Comparison of ENCODE assay signal across 20 mouse cellular contexts in genomic region chr14:33977748-33978147, GRCm38 (mm10). TPM values are rescaled to one million over a fixed set of nuclear protein-coding genes. Genes with fewer than 3 reads are reported as not detected.
DNase-seq lines count a peak whose midpoint lies in the region; ATAC-seq lines count a peak whose summit lies in the region.
"Had no signal": no experiment of that assay in that cellular context is flagged by ENCODE, and none has a peak within 500 bp of the region (broad histone marks: within the 10 kb centered on the region; RNA-seq: fewer than 3 reads in every experiment).

No protein-coding gene starts in this region.

- H3K4me1 ChIP-seq in limb, embryonic 12.5 days (replicated peaks), result peaks cover 11% of the 10 kb centered on the region
- H3K4me1 ChIP-seq in limb, embryonic 10.5 days, result peaks cover 13% of the 10 kb centered on the region
- H3K4me1 ChIP-seq in hindbrain, embryonic 14.5 days (replicated peaks; ENCODE audit: control insufficient read depth, insufficient read depth, low read length), result peaks cover 9% of the 10 kb centered on the region; the same call in 1 of the 2 replicates
- peaks cover 14% of the 10 kb centered on the region; the same call in 1 of the 2 replicates for H3K4me1 ChIP-seq in neural tube, embryonic 15.5 days
- H3K4me1 ChIP-seq: liver, embryonic 13.5 days had no signal

- no peak overlapping the region for H3K27ac ChIP-seq in limb, embryonic 12.5 days
- no peak overlapping the region for H3K27ac ChIP-seq in limb, embryonic 10.5 days
- H3K27ac ChIP-seq in hindbrain, embryonic 14.5 days, result no peak overlapping the region
- no peak overlapping the region for H3K27ac ChIP-seq in neural tube, embryonic 15.5 days (replicated peaks)
- H3K27ac ChIP-seq: gastrocnemius, adult 2 months; heart, adult 2 months; liver, embryonic 13.5 days had no signal

- DNase-seq in cerebellum, adult 9-11 months, result peak; percentile 19
- DNase-seq in cerebellum, postnatal 25 days, result no peak
- no peak for DNase-seq in limb, embryonic 10.5 days (ENCODE audit: low spot score)
- no peak for DNase-seq in hindbrain, embryonic 14.5 days (ENCODE audit: low spot score)
- no peak for DNase-seq in thymus, postnatal 14 days
- no peak for DNase-seq in natural killer cell, adult 2 months (ENCODE audit: low spot score in 2 of 2)
- DNase-seq: gastrocnemius, adult 2 months; heart, adult 2 months; heart, postnatal 10 days; kidney, adult 18-20 months; kidney, postnatal 36 days; liver, embryonic 13.5 days; lung, postnatal 36 days; right cerebral cortex, postnatal 14 days had no signal

- no peak for ATAC-seq in limb, embryonic 12.5 days (ENCODE audit: insufficient number of reproducible peaks, insufficient read depth, low FRiP score, low TSS enrichment, low read depth)
- no peak for ATAC-seq in hindbrain, embryonic 14.5 days (ENCODE audit: low FRiP score)
- ATAC-seq in neural tube, embryonic 15.5 days (ENCODE audit: low FRiP score), result no peak
- ATAC-seq: activated CD4-positive, CD25-positive, alpha-beta regulatory T cell, adult 4 months had no signal

- no peak overlapping the region for H3K4me3 ChIP-seq in limb, embryonic 12.5 days (replicated peaks)
- H3K4me3 ChIP-seq in limb, embryonic 10.5 days, result no peak overlapping the region
- 0 out of 2 replicates have a peak overlapping the region, but pooled peaks have one; percentile 35 for H3K4me3 ChIP-seq in hindbrain, embryonic 14.5 days (replicated peaks; ENCODE audit: low read length)
- peak overlapping the region; percentile 43; the same call in 1 of the 2 replicates for H3K4me3 ChIP-seq in neural tube, embryonic 15.5 days (replicated peaks)
- H3K4me3 ChIP-seq: gastrocnemius, adult 2 months; heart, adult 2 months had no signal

- peak overlapping the region; percentile 77 for H3K4me2 ChIP-seq in limb, embryonic 12.5 days
- H3K4me2 ChIP-seq in hindbrain, embryonic 14.5 days (replicated peaks), result peak overlapping the region; percentile 74
- peak overlapping the region; percentile 77 for H3K4me2 ChIP-seq in neural tube, embryonic 15.5 days

- peaks cover 40% of the 10 kb centered on the region for H3K27me3 ChIP-seq in limb, embryonic 12.5 days
- peaks cover 37% of the 10 kb centered on the region for H3K27me3 ChIP-seq in limb, embryonic 10.5 days (ENCODE audit: low read depth, poor library complexity, severe bottlenecking)
- no peaks in the 10 kb centered on the region for H3K27me3 ChIP-seq in hindbrain, embryonic 14.5 days (ENCODE audit: control insufficient read depth, insufficient read depth, low read length)
- peaks cover 5% of the 10 kb centered on the region; the same call in 1 of the 2 replicates for H3K27me3 ChIP-seq in neural tube, embryonic 15.5 days (replicated peaks)

- H3K9ac ChIP-seq in limb, embryonic 12.5 days (replicated peaks), result no peak overlapping the region
- H3K9ac ChIP-seq in hindbrain, embryonic 14.5 days, result peak overlapping the region; percentile 35; the same call in 1 of the 2 replicates
- H3K9ac ChIP-seq in neural tube, embryonic 15.5 days (replicated peaks), result no peak overlapping the region
- H3K9ac ChIP-seq: liver, embryonic 13.5 days had no signal

- H3K36me3 ChIP-seq in limb, embryonic 12.5 days, result no peaks in the 10 kb centered on the region
- H3K36me3 ChIP-seq in limb, embryonic 10.5 days, result no peaks in the 10 kb centered on the region
- no peaks in the 10 kb centered on the region for H3K36me3 ChIP-seq in hindbrain, embryonic 14.5 days (replicated peaks; ENCODE audit: control insufficient read depth, insufficient read depth)
- no peaks in the 10 kb centered on the region for H3K36me3 ChIP-seq in neural tube, embryonic 15.5 days
- H3K36me3 ChIP-seq: liver, embryonic 13.5 days had no signal

- no peaks in the 10 kb centered on the region for H3K9me3 ChIP-seq in limb, embryonic 12.5 days
- H3K9me3 ChIP-seq in limb, embryonic 10.5 days (replicated peaks), result no peaks in the 10 kb centered on the region
- H3K9me3 ChIP-seq in hindbrain, embryonic 14.5 days (ENCODE audit: control insufficient read depth, low read length), result no peaks in the 10 kb centered on the region
- no peaks in the 10 kb centered on the region for H3K9me3 ChIP-seq in neural tube, embryonic 15.5 days (replicated peaks)
- H3K9me3 ChIP-seq: liver, embryonic 13.5 days had no signal

- WGBS in limb, embryonic 12.5 days, result 14% methylated on average over 7 of the region's 7 CpGs
- WGBS in limb, embryonic 10.5 days, result 46% methylated on average over 7 of the region's 7 CpGs
- WGBS in hindbrain, embryonic 14.5 days, result 33% methylated on average over 7 of the region's 7 CpGs
- WGBS in neural tube, embryonic 15.5 days, result 40% methylated on average over 7 of the region's 7 CpGs

RNA-seq across cellular contexts. Expression of gene Zfp488, which starts 0.8 kb away (rescaled TPM):
- 0.10 and 0.18 TPM in 2 replicates for polyA plus RNA-seq in limb, embryonic 12.5 days (2016; fragmentation: Nextera tagmentation; extraction: Ambion mirVana)
- 0.04 and 0.08 TPM in 2 replicates for polyA plus RNA-seq in limb, embryonic 10.5 days (2016; fragmentation: Nextera tagmentation; extraction: Ambion mirVana)
- polyA plus RNA-seq in hindbrain, embryonic 14.5 days (2014; fragmentation: Nextera tagmentation; extraction: Ambion mirVana), result 0.78 and 0.85 TPM in 2 replicates
- polyA plus RNA-seq in neural tube, embryonic 15.5 days (2015; fragmentation: Nextera tagmentation; extraction: Ambion mirVana), result 0.84 and 0.96 TPM in 2 replicates
- polyA plus RNA-seq: activated CD4-positive, CD25-positive, alpha-beta regulatory T cell, adult 4 months; heart, adult 2 months; liver, embryonic 13.5 days; thymus, postnatal 0 days had no signal

RNA-seq across cellular contexts. Expression of gene Rbp3, which starts 23.9 kb away (rescaled TPM):
- not detected in 2 replicates for polyA plus RNA-seq in limb, embryonic 12.5 days (2016; fragmentation: Nextera tagmentation; extraction: Ambion mirVana)
- polyA plus RNA-seq in limb, embryonic 10.5 days (2016; fragmentation: Nextera tagmentation; extraction: Ambion mirVana), result not detected in 2 replicates
- polyA plus RNA-seq in hindbrain, embryonic 14.5 days (2014; fragmentation: Nextera tagmentation; extraction: Ambion mirVana), result not detected in 2 replicates
- polyA plus RNA-seq in neural tube, embryonic 15.5 days (2015; fragmentation: Nextera tagmentation; extraction: Ambion mirVana), result not detected in 2 replicates
- polyA plus RNA-seq: activated CD4-positive, CD25-positive, alpha-beta regulatory T cell, adult 4 months; cerebellum, adult 2 months; forebrain, embryonic 14.5 days; heart, adult 2 months; thymus, postnatal 0 days had no signal

RNA-seq across cellular contexts. Expression of gene Gdf2, which starts 36.9 kb away (rescaled TPM):
- polyA plus RNA-seq in limb, embryonic 12.5 days (2016; fragmentation: Nextera tagmentation; extraction: Ambion mirVana), result not detected in 2 replicates
- 0.09 TPM in 1 of 2 replicates, not detected in the other for polyA plus RNA-seq in limb, embryonic 10.5 days (2016; fragmentation: Nextera tagmentation; extraction: Ambion mirVana)
- polyA plus RNA-seq in hindbrain, embryonic 14.5 days (2014; fragmentation: Nextera tagmentation; extraction: Ambion mirVana), result 0.08 TPM in 1 of 2 replicates, not detected in the other
- polyA plus RNA-seq in neural tube, embryonic 15.5 days (2015; fragmentation: Nextera tagmentation; extraction: Ambion mirVana), result 0.05 and 0.11 TPM in 2 replicates
- polyA plus RNA-seq: activated CD4-positive, CD25-positive, alpha-beta regulatory T cell, adult 4 months; forebrain, embryonic 14.5 days; thymus, postnatal 0 days had no signal

RNA-seq across cellular contexts. Expression of gene Gm30083, which starts 37.2 kb away (rescaled TPM):
- polyA plus RNA-seq in limb, embryonic 12.5 days (2016; fragmentation: Nextera tagmentation; extraction: Ambion mirVana), result not detected in 2 replicates
- not detected in 2 replicates for polyA plus RNA-seq in limb, embryonic 10.5 days (2016; fragmentation: Nextera tagmentation; extraction: Ambion mirVana)
- polyA plus RNA-seq in hindbrain, embryonic 14.5 days (2014; fragmentation: Nextera tagmentation; extraction: Ambion mirVana), result not detected in 2 replicates
- polyA plus RNA-seq in neural tube, embryonic 15.5 days (2015; fragmentation: Nextera tagmentation; extraction: Ambion mirVana), result not detected in 2 replicates
- polyA plus RNA-seq: activated CD4-positive, CD25-positive, alpha-beta regulatory T cell, adult 4 months; cerebellum, adult 2 months; forebrain, embryonic 14.5 days; heart, adult 2 months; liver, embryonic 13.5 days; thymus, postnatal 0 days had no signal

RNA-seq across cellular contexts. Expression of gene Gm5460, which starts 38.8 kb away (rescaled TPM):
- not detected in 2 replicates for polyA plus RNA-seq in limb, embryonic 12.5 days (2016; fragmentation: Nextera tagmentation; extraction: Ambion mirVana)
- not detected in 2 replicates for polyA plus RNA-seq in limb, embryonic 10.5 days (2016; fragmentation: Nextera tagmentation; extraction: Ambion mirVana)
- polyA plus RNA-seq in hindbrain, embryonic 14.5 days (2014; fragmentation: Nextera tagmentation; extraction: Ambion mirVana), result not detected in 2 replicates
- not detected in 2 replicates for polyA plus RNA-seq in neural tube, embryonic 15.5 days (2015; fragmentation: Nextera tagmentation; extraction: Ambion mirVana)
- polyA plus RNA-seq: activated CD4-positive, CD25-positive, alpha-beta regulatory T cell, adult 4 months; cerebellum, adult 2 months; forebrain, embryonic 14.5 days; heart, adult 2 months; liver, embryonic 13.5 days; thymus, postnatal 0 days had no signal

Comparison
In these comparisons a context has a peak if more than half of its experiments do, and no peak if none do; other contexts are left out.
1. H3K4me3 ChIP-seq: peak in hindbrain, embryonic 14.5 days (single experiment) and neural tube, embryonic 15.5 days (single experiment); none in limb, embryonic 12.5 days (single experiment) and limb, embryonic 10.5 days (single experiment).
2. Peak in every context shown above with its lines, with median percentiles within 50 percentile points of each other: H3K4me2 ChIP-seq.